Mouse (Mus musculus) ES-E14 (cell line): ENCODE results near the gene Plekhb2. TPM values are rescaled to one million over a fixed set of nuclear protein-coding genes. Genes with fewer than 3 reads are reported as not detected.
A peak's percentile ranks its signal among the peaks of the same experiment; 100 is the strongest.

Source experiments
- DNase-seq: peaks from one replicate; pipeline ENCODE4 v3.0.0-alpha.2; 2013; ENCODE audit warnings: low read depth, low spot score
- H3K27ac ChIP-seq: 2 replicates; pipeline ENCODE4 v1.5.1; 2012; ENCODE audit warnings: low read depth, mild to moderate bottlenecking, low read length, moderate library complexity, mixed read lengths; ENCODE audit not compliant: poor library complexity, insufficient read depth, severe bottlenecking
- H3K36me3 ChIP-seq: 2 replicates; pipeline ENCODE4 v1.6.1; 2012; ENCODE audit warnings: mild to moderate bottlenecking, low read length, moderate library complexity, mixed read lengths; ENCODE audit not compliant: control insufficient read depth, poor library complexity, insufficient read depth, severe bottlenecking
- H3K4me1 ChIP-seq, 2 experiments: fragments of 150-350 bp in 1 of 2; sonication (generic) in 1 of 2; 2 replicates each; pipeline ENCODE4 v1.6.1; 2012; ENCODE audit warnings: low read length in 2 of 2, mild to moderate bottlenecking in 1 of 2, mixed read lengths in 1 of 2; ENCODE audit not compliant: control insufficient read depth in 2 of 2, insufficient read depth in 2 of 2, poor library complexity in 1 of 2
- H3K4me3 ChIP-seq, 2 experiments: fragments of 150-350 bp in 1 of 2; sonication (generic) in 1 of 2; 2 replicates each; pipeline ENCODE4 v1.5.1; 2012; ENCODE audit warnings: low read length in 2 of 2, low read depth in 1 of 2, mild to moderate bottlenecking in 1 of 2, mixed read lengths in 1 of 2; ENCODE audit not compliant: insufficient read depth in 1 of 2, poor library complexity in 1 of 2, severe bottlenecking in 1 of 2
- H3K9ac ChIP-seq: 2 replicates; pipeline ENCODE4 v1.6.1; 2012; ENCODE audit warnings: low read depth, mild to moderate bottlenecking, low read length, mixed read lengths; ENCODE audit not compliant: poor library complexity, insufficient read depth, severe bottlenecking
- H3K9me3 ChIP-seq: fragments of 150-350 bp; sonication (generic); 2 replicates; pipeline ENCODE4 v1.6.1; 2012; ENCODE audit warnings: low read depth, mild to moderate bottlenecking, low read length; ENCODE audit not compliant: control insufficient read depth, insufficient read depth
- CHD2 ChIP-seq: IDR thresholded peaks from 2 replicates; pipeline ENCODE4 v1.6.1; 2014; ENCODE audit warnings: mild to moderate bottlenecking, low read depth, low read length, inconsistent platforms
- HCFC1 ChIP-seq: IDR thresholded peaks from 2 replicates; pipeline ENCODE4 v1.6.1; 2012; ENCODE audit warnings: low read length, inconsistent platforms, borderline replicate concordance; ENCODE audit not compliant: insufficient read depth
- MAFK ChIP-seq: IDR thresholded peaks from 2 replicates; pipeline ENCODE4 v1.6.1; 2014; ENCODE audit warnings: mild to moderate bottlenecking, low read depth, low read length, inconsistent platforms; ENCODE audit not compliant: insufficient read depth
- ZC3H11A ChIP-seq: IDR thresholded peaks from 2 replicates; pipeline ENCODE4 v1.6.1; 2012; ENCODE audit warnings: low read depth, mild to moderate bottlenecking, inconsistent platforms, low read length, borderline replicate concordance
- ZNF384 ChIP-seq: IDR thresholded peaks from 2 replicates; pipeline ENCODE4 v1.6.1; 2012; ENCODE audit warnings: low read depth, low read length, inconsistent platforms
- in situ Hi-C, 2 experiments: fragments of 600-800 bp; cut with MboI; formaldehyde crosslinking; loops; one replicate each; pipeline ENCODE4 v1.15.1; 2025; ENCODE audit warnings: low sequenced_read_pairs in 2 of 2, inconsistent platforms in 1 of 2; ENCODE audit not compliant: unreplicated experiment in 2 of 2
- total RNA-seq: library from RNA; depleted of rRNA; stranded (reverse); fragments of 300-350 nt; gene quantifications from 2 replicates; pipeline ENCODE4 v1.2.3, GENCODE M21; 2012

Plekhb2 gene
- total RNA-seq, 1 experiment: 13.0 TPM

DNA sequence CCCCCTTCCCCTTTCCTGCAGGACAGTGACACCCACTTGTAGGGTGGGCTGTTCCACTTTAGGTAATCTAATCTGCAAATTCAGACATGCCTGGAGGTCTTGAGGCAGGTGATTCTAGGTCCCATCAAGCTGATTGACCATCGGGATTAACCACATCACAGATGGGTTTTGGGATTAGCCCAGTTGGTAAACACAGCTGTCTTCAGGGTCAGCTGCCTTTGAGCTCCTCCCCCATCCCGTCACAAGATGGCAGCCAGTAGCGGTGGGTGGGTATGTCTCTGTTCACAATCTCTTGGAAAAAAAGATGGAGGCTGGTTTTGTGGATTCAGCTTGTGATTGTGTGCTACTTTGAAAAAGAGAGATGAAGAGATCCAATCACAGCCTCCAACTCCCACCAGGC is 10.0 kb downstream of the Plekhb2 start:
- Histone ChIP-seq H3K4me1 (peaks cover 2 to 5% of the 10 kb centered on the region in 2 experiments; a peak in 1 of 4 replicates), H3K27ac (no peak overlapping the region), H3K9me3 (no peaks in the 10 kb centered on the region), H3K36me3 (peaks cover 3% of the 10 kb centered on the region; the same call in 1 of the 2 replicates), H3K9ac (no peak overlapping the region), H3K4me3 (no peak overlapping the region)
- no peak for TF ChIP-seq ZNF384
- TF ChIP-seq ZC3H11A: no peak
- no peak for TF ChIP-seq HCFC1
- DNase-seq: no peak
- in situ Hi-C loops: no loop called here

DNA sequence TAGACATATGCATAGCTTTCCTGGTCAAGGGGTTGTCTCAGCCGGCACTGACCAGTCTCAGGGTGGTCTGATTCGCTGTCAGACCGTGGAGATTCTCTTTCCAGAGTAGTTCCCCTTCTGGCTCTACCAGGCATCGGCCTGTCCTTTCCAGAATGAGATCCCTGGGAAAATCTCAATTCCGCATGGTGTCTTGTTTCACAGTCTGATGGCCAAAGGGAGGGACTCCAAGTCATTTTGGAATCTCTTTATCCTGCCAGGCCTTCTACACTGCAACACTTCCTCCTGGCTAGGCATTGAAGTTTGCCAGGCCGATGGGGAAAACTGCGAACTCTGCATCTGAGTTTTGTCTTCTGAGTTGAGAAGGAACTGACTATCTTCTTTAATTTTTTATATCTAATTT is 10.4 kb downstream of the Plekhb2 start:
- no peak for DNase-seq
- no peak overlapping the region for H3K9ac ChIP-seq
- H3K4me3 ChIP-seq: no peak overlapping the region
- TF ChIP-seq ZNF384 (peak; percentile 58; the same call in 1 of the 2 replicates), HCFC1 (no peak)
- H3K9me3 ChIP-seq: no peaks in the 10 kb centered on the region
- H3K36me3 ChIP-seq: peaks cover 3% of the 10 kb centered on the region; the same call in 1 of the 2 replicates
- H3K4me1 ChIP-seq: peaks cover 2 to 6% of the 10 kb centered on the region in 2 experiments; a peak in 1 of 4 replicates
- in situ Hi-C loops: no loop called here
- no peak overlapping the region for H3K27ac ChIP-seq

- in situ Hi-C loops: no loop called here
- H3K9me3 ChIP-seq: no peaks in the 10 kb centered on the region
- TF ChIP-seq HCFC1 (no peak), ZNF384 (no peak), CHD2 (no peak), MAFK (no peak), ZC3H11A (no peak)
- no peak overlapping the region for H3K27ac ChIP-seq
- H3K9ac ChIP-seq: no peak overlapping the region
- no peak for DNase-seq
- H3K36me3 ChIP-seq: peaks cover 3% of the 10 kb centered on the region; the same call in 1 of the 2 replicates
- H3K4me1 ChIP-seq: peaks cover 2 to 6% of the 10 kb centered on the region in 2 experiments; a peak in 1 of 4 replicates
- H3K4me3 ChIP-seq: no peak overlapping the region
These were observed 13.1 kb downstream of the Plekhb2 start for GRCm38 (mm10) chr1:34862877-34863276.

DNA sequence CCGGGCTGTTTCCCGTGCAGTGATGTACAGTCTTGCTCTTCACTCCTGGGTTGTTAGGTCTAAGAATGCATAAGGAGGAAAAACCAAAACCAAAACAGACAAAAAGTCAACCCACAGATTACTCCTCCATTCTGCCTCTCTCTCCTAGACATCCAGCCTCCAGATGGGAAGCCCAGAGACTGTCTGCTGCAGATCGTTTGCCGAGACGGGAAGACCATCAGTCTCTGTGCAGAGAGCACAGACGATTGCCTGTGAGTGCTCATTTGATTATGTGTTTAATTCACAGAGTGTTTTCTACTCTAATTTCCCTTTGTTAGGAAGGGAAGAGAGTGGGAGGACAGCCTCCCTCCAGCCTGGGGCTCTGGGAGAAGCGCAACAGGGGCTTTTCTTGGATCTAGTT is 13.5 kb downstream of the Plekhb2 start:
- Histone ChIP-seq H3K9ac (no peak overlapping the region), H3K36me3 (peaks cover 3% of the 10 kb centered on the region; the same call in 1 of the 2 replicates), H3K4me3 (no peak overlapping the region), H3K27ac (no peak overlapping the region), H3K4me1 (peaks cover 2 to 6% of the 10 kb centered on the region in 2 experiments; a peak in 1 of 4 replicates), H3K9me3 (no peaks in the 10 kb centered on the region)
- DNase-seq: no peak
- in situ Hi-C loops: no loop called here
- TF ChIP-seq ZNF384 (no peak), CHD2 (no peak)

DNA sequence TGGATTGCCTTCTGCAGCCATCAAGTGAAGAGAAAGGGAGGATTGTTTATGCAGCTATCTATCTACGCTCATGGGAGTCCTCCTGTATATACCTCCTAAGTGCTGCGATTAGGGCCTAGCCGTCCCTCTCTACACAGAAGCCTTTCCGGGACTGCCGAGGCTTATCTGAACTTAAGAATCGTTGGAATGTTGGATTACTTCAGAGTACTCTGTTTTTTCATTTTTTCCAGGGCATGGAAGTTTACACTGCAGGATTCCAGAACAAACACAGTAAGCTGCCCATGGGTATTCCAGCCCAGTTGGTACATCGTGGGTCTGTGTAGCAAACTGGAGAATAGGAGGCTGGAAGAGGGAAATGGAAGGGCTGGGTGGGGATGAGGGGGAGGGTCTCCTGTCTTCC is 14.5 kb downstream of the Plekhb2 start:
- Histone ChIP-seq H3K4me1 (peaks cover 0 to 4% of the 10 kb centered on the region in 2 experiments; a peak in 1 of 4 replicates), H3K27ac (no peak overlapping the region), H3K9me3 (no peaks in the 10 kb centered on the region), H3K36me3 (peaks cover 3% of the 10 kb centered on the region; the same call in 1 of the 2 replicates), H3K9ac (no peak overlapping the region), H3K4me3 (no peak overlapping the region)
- no peak for DNase-seq
- TF ChIP-seq ZC3H11A (no peak), HCFC1 (no peak), MAFK (no peak), ZNF384 (no peak), CHD2 (no peak)
- in situ Hi-C loops: no loop called here
